Mouse (Mus musculus): ENCODE measurements around the gene Zc3h12d.

DNA sequence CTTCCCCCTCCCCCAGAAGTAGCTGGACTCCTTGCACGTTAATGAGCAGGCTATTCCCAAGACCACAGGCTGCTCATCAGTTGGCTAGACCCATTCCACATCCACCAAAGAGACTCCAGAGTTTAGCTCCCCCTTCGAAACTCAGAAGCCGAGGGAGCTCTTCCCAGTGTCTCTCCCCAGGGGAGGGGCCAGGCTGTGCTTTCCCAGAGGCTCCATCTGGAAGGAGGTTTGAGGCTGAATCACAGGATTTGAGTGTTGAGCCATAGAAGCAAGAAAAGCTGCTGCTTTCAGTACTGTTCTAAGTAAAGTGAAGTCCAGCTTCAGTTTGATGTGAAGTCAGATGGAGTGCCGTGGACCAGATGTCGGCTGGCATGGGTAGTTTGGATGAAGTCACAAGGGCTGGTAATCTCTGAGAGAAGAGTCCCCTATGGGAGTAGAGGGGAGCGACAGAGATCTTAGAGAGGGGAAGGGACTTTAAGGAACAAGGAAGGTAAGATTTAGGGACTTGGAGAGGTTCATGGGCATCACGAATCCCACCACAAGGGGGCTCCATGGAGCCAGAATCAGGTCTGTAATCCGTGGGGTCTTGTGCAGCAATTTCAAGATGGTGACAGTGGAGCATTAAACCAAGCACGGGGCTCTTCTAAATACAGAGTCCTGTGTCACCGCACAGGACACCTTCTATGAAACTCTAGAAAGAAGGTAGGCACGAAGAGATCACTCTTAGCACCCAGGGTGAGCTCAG, 38.5 kb downstream of the Zc3h12d start:
- TF ChIP-seq CTCF (IDR thresholded peaks at IDR 0.05; ENCODE audit: borderline replicate concordance, insufficient read depth, low read depth, low read length) = peak; percentile 38; the same call in 1 of the 2 replicates
- no peak for TF ChIP-seq POLR2A (IDR thresholded peaks at IDR 0.05; ENCODE audit: borderline replicate concordance, insufficient read depth, low read length)

All from cerebellum, adult 2 months (tissue).